1 mouse cellular context compared by ENCODE assay signal in genomic region chr11:101485509-101486028, GRCm38 (mm10).
TF ChIP-seq lines count a peak whose summit lies in the region.

No protein-coding gene starts in this region.

TF ChIP-seq in MEL, 35 proteins besides CTCF, POLR2A, EP300 and RAD21 (continued from another document):
- TF ChIP-seq TCF12 (IDR thresholded peaks at IDR 0.05; ENCODE audit: low read depth, low read length) (peak; percentile 97), MEF2A (IDR thresholded peaks at IDR 0.05; ENCODE audit: extremely low read depth, insufficient replicate concordance, low read depth, low read length, poor library complexity, severe bottlenecking) (no peak), SMC3 (IDR thresholded peaks at IDR 0.05; ENCODE audit: low read depth, low read length) (0 out of 2 replicates have a peak, but pooled peaks have one; percentile 17), JUND (IDR thresholded peaks at IDR 0.05; ENCODE audit: low read depth, low read length) (no peak), MYB (IDR thresholded peaks at IDR 0.05; ENCODE audit: low read depth, low read length) (peak; percentile 93), TBP (IDR thresholded peaks at IDR 0.05; ENCODE audit: low read depth, low read length) (peak; percentile 35; the same call in 1 of the 2 replicates), ETS1 (IDR thresholded peaks at IDR 0.05; ENCODE audit: low read depth, low read length) (peak; percentile 91), SIN3A (IDR thresholded peaks at IDR 0.05; ENCODE audit: low read length) (peak; percentile 81), ZNF384 (IDR thresholded peaks at IDR 0.05; ENCODE audit: low read depth, low read length) (peak; percentile 85), NRF1 (IDR thresholded peaks at IDR 0.05; ENCODE audit: insufficient read depth, low read depth, low read length, poor library complexity, severe bottlenecking) (no peak), RCOR1 (IDR thresholded peaks at IDR 0.05; ENCODE audit: low read depth, low read length) (peak; percentile 99), GATA1 (IDR thresholded peaks at IDR 0.05; ENCODE audit: low read depth, low read length) (peak; percentile 95; the same call in 1 of the 2 replicates), USF1 (IDR thresholded peaks at IDR 0.05; ENCODE audit: low read depth, low read length) (no peak), TAL1 (IDR thresholded peaks at IDR 0.05; ENCODE audit: low read length) (peak; percentile 98), BHLHE40 (IDR thresholded peaks at IDR 0.05; ENCODE audit: borderline replicate concordance, low read depth, low read length) (peak; percentile 75; the same call in 1 of the 2 replicates), UBTF (IDR thresholded peaks at IDR 0.05; ENCODE audit: borderline replicate concordance, insufficient read depth, low read depth, low read length) (0 out of 2 replicates have a peak, but pooled peaks have one; percentile 74), MAZ (IDR thresholded peaks at IDR 0.05; ENCODE audit: low read depth, low read length) (peak; percentile 99), ZC3H11A (IDR thresholded peaks at IDR 0.05; ENCODE audit: low read depth, low read length) (no peak), MXI1 (IDR thresholded peaks at IDR 0.05; ENCODE audit: low read depth, low read length) (peak; percentile 39; the same call in 1 of the 2 replicates)
TF ChIP-seq in MEL: peak in this region for 15.
